Mouse (Mus musculus) lung, adult 2 months (tissue): ENCODE data around the gene Arid2.

ENCODE experiments used
- CTCF ChIP-seq: fragments of 200-500 bp; IDR thresholded peaks from 2 replicates; pipeline ENCODE4 v1.5.1; 2011; ENCODE audit warnings: mild to moderate bottlenecking, low read length, control low read depth; ENCODE audit not compliant: insufficient read depth
- POLR2A ChIP-seq: fragments of 200-500 bp; IDR thresholded peaks from 2 replicates; pipeline ENCODE4 v1.6.1; 2011; ENCODE audit warnings: low read depth, mild to moderate bottlenecking, control low read depth, low read length, borderline replicate concordance; ENCODE audit errors: extremely low read depth

DNA sequence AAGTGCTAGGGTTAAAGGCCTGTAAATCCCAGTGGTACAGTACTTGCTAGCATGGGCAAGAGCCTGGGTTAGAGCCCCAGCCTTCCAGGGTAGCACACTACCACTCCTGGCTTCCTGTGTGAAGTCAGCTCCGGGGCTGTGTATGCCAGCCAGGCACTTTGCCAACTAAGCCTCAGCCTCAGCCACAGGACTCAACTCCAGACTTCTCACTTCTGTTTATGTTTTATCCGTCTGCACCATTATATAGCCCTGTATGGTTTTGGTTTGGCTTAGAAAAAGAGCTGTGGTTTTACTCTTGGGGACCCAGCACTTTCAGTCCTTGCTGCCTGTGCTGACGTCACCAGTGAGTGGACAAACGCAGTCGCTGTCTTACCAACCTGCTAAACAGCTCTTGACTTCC is 89.9 kb downstream of the Arid2 start:
- TF ChIP-seq CTCF (no peak), POLR2A (no peak)
